In the genomic region with DNA sequence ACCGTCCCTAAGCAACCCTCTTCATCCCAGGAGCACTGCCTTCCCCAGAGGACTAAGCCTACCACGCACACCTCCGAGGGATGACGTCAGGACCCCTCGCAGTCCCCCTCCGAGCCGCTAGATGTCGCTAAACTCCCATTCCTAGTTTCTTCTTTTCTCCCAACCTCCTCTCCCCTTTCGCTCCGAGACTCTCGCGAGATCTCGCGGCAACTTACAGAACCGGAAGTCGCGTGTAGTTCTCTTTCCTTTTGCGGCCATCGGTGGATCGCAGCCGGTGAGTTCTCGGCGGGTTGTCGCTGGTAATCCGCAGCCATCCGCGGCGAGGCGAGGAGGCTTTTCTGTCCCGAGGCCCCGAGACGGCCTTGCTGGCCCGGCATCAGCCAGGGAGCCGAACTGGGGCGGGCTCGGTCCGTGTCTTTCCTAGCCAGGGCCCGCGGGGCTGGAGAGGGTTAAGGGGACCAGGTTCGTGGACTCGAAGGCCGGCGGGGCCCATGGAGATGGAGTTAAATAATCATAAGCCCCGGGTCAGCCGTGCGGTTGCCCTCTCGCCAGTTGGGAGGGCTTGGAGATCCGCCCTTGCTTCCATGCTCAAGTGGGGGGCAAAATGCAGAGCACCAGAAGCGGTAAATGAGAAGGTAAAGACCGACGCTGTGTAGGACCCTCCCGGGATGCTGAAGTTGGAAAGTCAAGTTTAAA, we compare ENCODE assay signal across 8 mouse cellular contexts. TPM values are rescaled to one million over a fixed set of nuclear protein-coding genes. Genes with fewer than 3 reads are reported as not detected.
A peak's percentile ranks its signal among the peaks of the same experiment; 100 is the strongest.
DNase-seq lines count a peak whose midpoint lies in the region; ATAC-seq lines count a peak whose summit lies in the region.

A gene (plus strand): TSS at position 233 of the 696 bp plus-strand sequence.

- WGBS in heart, embryonic 10.5 days, result under 1% methylated on average over 52 of the region's 52 CpGs
- WGBS in kidney, embryonic 15.5 days, result under 1% methylated on average over 52 of the region's 52 CpGs

- peak within 1 kb of the TSS; percentile 99 for H3K27ac ChIP-seq in heart, embryonic 10.5 days
- peak within 1 kb of the TSS; percentile 94 for H3K27ac ChIP-seq in kidney, embryonic 15.5 days

- H3K36me3 ChIP-seq in heart, embryonic 10.5 days, result peaks cover 42% of the 10 kb centered on the region
- peaks cover 41% of the 10 kb centered on the region for H3K36me3 ChIP-seq in kidney, embryonic 15.5 days

- H3K4me2 ChIP-seq in kidney, embryonic 15.5 days, result peak within 1 kb of the TSS; percentile 74

- H3K4me1 ChIP-seq in heart, embryonic 10.5 days, result peaks cover 21% of the 10 kb centered on the region; the same call in 1 of the 2 replicates
- H3K4me1 ChIP-seq in kidney, embryonic 15.5 days, result peaks cover 24% of the 10 kb centered on the region

- peak within 1 kb of the TSS; percentile 99 for H3K4me3 ChIP-seq in heart, embryonic 10.5 days
- H3K4me3 ChIP-seq in kidney, embryonic 15.5 days (replicated peaks), result peak within 1 kb of the TSS; percentile 96

- H3K9ac ChIP-seq in kidney, embryonic 15.5 days, result peak within 1 kb of the TSS; percentile 99

- no peaks in the 10 kb centered on the region for H3K9me3 ChIP-seq in heart, embryonic 10.5 days
- H3K9me3 ChIP-seq in kidney, embryonic 15.5 days (replicated peaks), result no peaks in the 10 kb centered on the region

- H3K27me3 ChIP-seq in heart, embryonic 10.5 days (ENCODE audit: insufficient read depth, poor library complexity, severe bottlenecking), result no peaks in the 10 kb centered on the region
- H3K27me3 ChIP-seq in kidney, embryonic 15.5 days, result no peaks in the 10 kb centered on the region

- DNase-seq in B cell, adult 2 months, result peak; percentile 98 to 99
- peak; percentile 99 for DNase-seq in brain, adult 2 months (ENCODE audit: low read depth, low spot score)
- peak; percentile 98 for DNase-seq in heart, embryonic 10.5 days (ENCODE audit: low spot score)
- peak; percentile 99 for DNase-seq in liver
- peak; percentile 99 to 100 for DNase-seq in spleen, postnatal 4 days (ENCODE audit: low spot score in 2 of 2)

- ATAC-seq in erythroblast, adult 5-6 weeks (replicated peaks; ENCODE audit: low FRiP score, poor library complexity, severe bottlenecking), result peak; percentile 89
- ATAC-seq in kidney, embryonic 15.5 days (replicated peaks; ENCODE audit: low FRiP score), result peak; percentile 91
- ATAC-seq in monocyte, adult 5-6 weeks (replicated peaks; ENCODE audit: insufficient number of reproducible peaks, low FRiP score, low TSS enrichment, poor library complexity, severe bottlenecking), result peak; percentile 95

RNA-seq across cellular contexts. Expression of the gene that starts here (rescaled TPM):
- 757 and 872 TPM in 2 replicates for total RNA-seq in erythroblast, adult 5-6 weeks (2015; ENCODE audit: low replicate concordance)
- 762 and 834 TPM in 2 replicates for total RNA-seq in erythroblast, adult 5-6 weeks (2017; ENCODE audit: low replicate concordance)
- polyA plus RNA-seq in heart, embryonic 10.5 days (2016; fragmentation: Nextera tagmentation; extraction: Ambion mirVana), result 711 and 869 TPM in 2 replicates
- polyA plus RNA-seq in kidney, embryonic 15.5 days (2015; fragmentation: Nextera tagmentation; extraction: Ambion mirVana), result 1,042 and 1,119 TPM in 2 replicates
- 2,881 to 4,104 TPM (median 3,946 TPM) in 3 replicates for total RNA-seq in monocyte, adult 5-6 weeks (2017)

Comparison
In these comparisons a context has a peak if more than half of its experiments do, and no peak if none do; other contexts are left out.
1. Peak in every context shown above with its lines: DNase-seq, ATAC-seq, H3K4me3 ChIP-seq and H3K27ac ChIP-seq.